In the genomic region with DNA sequence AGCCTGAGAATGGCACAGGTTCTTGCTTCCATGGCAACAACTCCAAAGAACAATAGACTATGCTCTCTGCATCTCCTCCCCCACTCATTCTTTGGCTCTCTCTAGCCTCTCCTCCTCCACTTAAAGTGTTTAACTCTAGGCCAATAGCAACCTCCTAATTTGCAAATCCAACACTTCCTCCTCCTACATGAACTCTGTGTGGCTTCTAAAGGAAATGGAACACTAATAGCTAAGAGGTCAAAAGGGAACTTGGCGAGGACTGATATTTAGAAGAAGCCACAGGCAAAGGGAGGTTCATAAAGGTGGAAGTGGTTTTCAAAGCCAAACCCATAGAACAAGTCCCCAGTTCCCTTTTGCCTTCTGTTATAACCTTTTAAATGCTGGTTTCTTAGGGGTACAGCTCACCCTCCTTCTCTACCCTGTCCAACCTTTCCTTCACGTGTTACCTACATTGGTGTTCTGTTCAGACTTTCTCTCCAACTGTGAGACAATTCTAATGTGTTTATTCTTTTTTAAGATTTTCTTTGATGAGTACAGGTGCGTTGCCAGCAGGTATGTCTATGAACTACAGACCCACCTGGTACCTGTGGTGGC, we compare ENCODE assay signal across 9 mouse cellular contexts. TPM values are rescaled to one million over a fixed set of nuclear protein-coding genes. Genes with fewer than 3 reads are reported as not detected.
DNase-seq lines count a peak whose midpoint lies in the region; ATAC-seq and TF ChIP-seq lines count a peak whose summit lies in the region.
"Had no signal": no experiment of that assay in that cellular context is flagged by ENCODE, and none has a peak within 500 bp of the region (broad histone marks: within the 10 kb centered on the region; RNA-seq: fewer than 3 reads in every experiment).

No protein-coding gene starts in this region.

- no peak for ATAC-seq in liver, embryonic 12.5 days
- no peak for ATAC-seq in liver, embryonic 15.5 days (ENCODE audit: insufficient read depth)
- no peak for ATAC-seq in midbrain, embryonic 14.5 days (ENCODE audit: low FRiP score, low TSS enrichment)
- ATAC-seq in midbrain, embryonic 15.5 days (replicated peaks), result no peak

- no peak overlapping the region for H3K9ac ChIP-seq in liver, embryonic 12.5 days
- H3K9ac ChIP-seq in liver, embryonic 15.5 days, result no peak overlapping the region
- no peak overlapping the region for H3K9ac ChIP-seq in midbrain, embryonic 14.5 days (replicated peaks; ENCODE audit: low read length)
- H3K9ac ChIP-seq in midbrain, embryonic 15.5 days, result no peak overlapping the region
- H3K9ac ChIP-seq: embryonic facial prominence, embryonic 15.5 days had no signal

- TF ChIP-seq CTCF in small intestine, adult 2 months (IDR thresholded peaks at IDR 0.05; ENCODE audit: extremely low read depth, insufficient read length, insufficient replicate concordance, low read depth, low read length), result no peak

- no peaks in the 10 kb centered on the region for H3K27me3 ChIP-seq in liver, embryonic 12.5 days (replicated peaks)
- no peaks in the 10 kb centered on the region for H3K27me3 ChIP-seq in liver, embryonic 15.5 days
- H3K27me3 ChIP-seq in small intestine, adult 2 months (ENCODE audit: control insufficient read depth, insufficient read depth, low read length), result no peaks in the 10 kb centered on the region
- H3K27me3 ChIP-seq in midbrain, embryonic 14.5 days (ENCODE audit: control insufficient read depth, insufficient read depth, low read length), result no peaks in the 10 kb centered on the region
- no peaks in the 10 kb centered on the region for H3K27me3 ChIP-seq in midbrain, embryonic 15.5 days (replicated peaks)
- H3K27me3 ChIP-seq: embryonic facial prominence, embryonic 15.5 days; hindbrain, embryonic 12.5 days had no signal

- no peaks in the 10 kb centered on the region for H3K9me3 ChIP-seq in liver, embryonic 12.5 days (replicated peaks)
- H3K9me3 ChIP-seq in liver, embryonic 15.5 days (replicated peaks), result no peaks in the 10 kb centered on the region
- H3K9me3 ChIP-seq in midbrain, embryonic 14.5 days (ENCODE audit: control insufficient read depth, low read length), result no peaks in the 10 kb centered on the region
- no peaks in the 10 kb centered on the region for H3K9me3 ChIP-seq in midbrain, embryonic 15.5 days
- H3K9me3 ChIP-seq: embryonic facial prominence, embryonic 15.5 days; hindbrain, embryonic 12.5 days had no signal

- H3K4me2 ChIP-seq in liver, embryonic 12.5 days, result no peak overlapping the region
- H3K4me2 ChIP-seq in liver, embryonic 15.5 days, result peak overlapping the region; percentile 7; the same call in 1 of the 2 replicates
- H3K4me2 ChIP-seq in midbrain, embryonic 14.5 days (ENCODE audit: low read length), result no peak overlapping the region
- no peak overlapping the region for H3K4me2 ChIP-seq in midbrain, embryonic 15.5 days
- H3K4me2 ChIP-seq: embryonic facial prominence, embryonic 15.5 days; hindbrain, embryonic 12.5 days had no signal

- WGBS in liver, embryonic 12.5 days (ENCODE audit: insufficient replicate concordance), result 46% methylated on average over 3 of the region's 3 CpGs
- WGBS in liver, embryonic 15.5 days (ENCODE audit: insufficient replicate concordance), result 44% methylated on average over 3 of the region's 3 CpGs
- 46% methylated on average over 3 of the region's 3 CpGs for WGBS in small intestine, adult 2 months
- WGBS in midbrain, embryonic 14.5 days, result 87% methylated on average over 3 of the region's 3 CpGs
- 90% methylated on average over 3 of the region's 3 CpGs for WGBS in midbrain, embryonic 15.5 days

- peak overlapping the region; percentile 43; the same call in 1 of the 2 replicates for H3K27ac ChIP-seq in liver, embryonic 12.5 days
- H3K27ac ChIP-seq in liver, embryonic 15.5 days (replicated peaks), result peak overlapping the region; percentile 33; the same call in 1 of the 2 replicates
- H3K27ac ChIP-seq in small intestine, adult 2 months (ENCODE audit: insufficient read depth, low read depth, low read length), result peak overlapping the region; percentile 17
- H3K27ac ChIP-seq in midbrain, embryonic 14.5 days (replicated peaks; ENCODE audit: low read depth, low read length), result no peak overlapping the region
- no peak overlapping the region for H3K27ac ChIP-seq in midbrain, embryonic 15.5 days
- H3K27ac ChIP-seq: embryonic facial prominence, embryonic 15.5 days had no signal

- peaks cover 10% of the 10 kb centered on the region for H3K36me3 ChIP-seq in liver, embryonic 12.5 days
- H3K36me3 ChIP-seq in liver, embryonic 15.5 days (replicated peaks), result peaks cover 10% of the 10 kb centered on the region; the same call in 1 of the 2 replicates
- H3K36me3 ChIP-seq in small intestine, adult 2 months (ENCODE audit: control insufficient read depth, insufficient read depth, low read length), result peaks cover 6% of the 10 kb centered on the region
- H3K36me3 ChIP-seq in midbrain, embryonic 14.5 days (ENCODE audit: control insufficient read depth, insufficient read depth, low read length), result peaks cover 8% of the 10 kb centered on the region
- H3K36me3 ChIP-seq in midbrain, embryonic 15.5 days (replicated peaks), result no peaks in the 10 kb centered on the region
- H3K36me3 ChIP-seq: embryonic facial prominence, embryonic 15.5 days had no signal

- peaks cover 40% of the 10 kb centered on the region for H3K4me1 ChIP-seq in liver, embryonic 12.5 days
- peaks cover 40% of the 10 kb centered on the region for H3K4me1 ChIP-seq in liver, embryonic 15.5 days (replicated peaks)
- H3K4me1 ChIP-seq in small intestine, adult 2 months (ENCODE audit: control insufficient read depth, insufficient read depth, insufficient read length, low read length), result peaks cover 13% of the 10 kb centered on the region
- H3K4me1 ChIP-seq in midbrain, embryonic 14.5 days (ENCODE audit: control insufficient read depth, insufficient read depth, low read length), result peaks cover 12% of the 10 kb centered on the region
- H3K4me1 ChIP-seq in midbrain, embryonic 15.5 days, result peaks cover 16% of the 10 kb centered on the region

- no peak overlapping the region for H3K4me3 ChIP-seq in liver, embryonic 12.5 days
- H3K4me3 ChIP-seq in liver, embryonic 15.5 days (replicated peaks), result no peak overlapping the region
- no peak overlapping the region for H3K4me3 ChIP-seq in small intestine, adult 2 months (ENCODE audit: low read depth, low read length)
- no peak overlapping the region for H3K4me3 ChIP-seq in midbrain, embryonic 14.5 days (replicated peaks; ENCODE audit: low read depth, low read length)
- no peak overlapping the region for H3K4me3 ChIP-seq in midbrain, embryonic 15.5 days
- H3K4me3 ChIP-seq: embryonic facial prominence, embryonic 15.5 days; hindbrain, embryonic 12.5 days had no signal

- no peak for TF ChIP-seq POLR2A in small intestine, adult 2 months (IDR thresholded peaks at IDR 0.05; ENCODE audit: low read depth, low read length)

- DNase-seq in liver (no peak), ZHBTc4 (ENCODE audit: low read depth, low spot score) (peak; percentile 59)
- no peak for DNase-seq in midbrain, embryonic 14.5 days

RNA-seq across cellular contexts. Expression of a gene that starts 1.4 kb away (rescaled TPM):
- 18.1 and 20.2 TPM in 2 replicates for polyA plus RNA-seq in liver, embryonic 12.5 days (2016; fragmentation: Nextera tagmentation; extraction: Ambion mirVana)
- 12.0 and 12.9 TPM in 2 replicates for polyA plus RNA-seq in liver, embryonic 15.5 days (2015; fragmentation: Nextera tagmentation; extraction: Ambion mirVana)
- 3.1 and 5.0 TPM in 2 replicates for polyA plus RNA-seq in small intestine, adult 2 months (2012; rRNA removed)
- 40.6 and 42.6 TPM in 2 replicates for polyA plus RNA-seq in midbrain, embryonic 14.5 days (2014; fragmentation: Nextera tagmentation; extraction: Ambion mirVana)
- 40.5 and 45.8 TPM in 2 replicates for polyA plus RNA-seq in midbrain, embryonic 15.5 days (2015; fragmentation: Nextera tagmentation; extraction: Ambion mirVana)

RNA-seq across cellular contexts. Expression of a gene that starts 7.0 kb away (rescaled TPM):
- polyA plus RNA-seq in liver, embryonic 12.5 days (2016; fragmentation: Nextera tagmentation; extraction: Ambion mirVana), result 0.44 and 0.74 TPM in 2 replicates
- polyA plus RNA-seq in liver, embryonic 15.5 days (2015; fragmentation: Nextera tagmentation; extraction: Ambion mirVana), result 0.55 and 0.63 TPM in 2 replicates
- polyA plus RNA-seq in small intestine, adult 2 months (2012; rRNA removed), result 0.15 and 0.56 TPM in 2 replicates
- 0.77 and 1.3 TPM in 2 replicates for polyA plus RNA-seq in midbrain, embryonic 14.5 days (2014; fragmentation: Nextera tagmentation; extraction: Ambion mirVana)
- polyA plus RNA-seq in midbrain, embryonic 15.5 days (2015; fragmentation: Nextera tagmentation; extraction: Ambion mirVana), result 1.4 and 1.6 TPM in 2 replicates

Comparison
In these comparisons a context has a peak if more than half of its experiments do, and no peak if none do; other contexts are left out.
1. H3K27ac ChIP-seq: peak in liver, embryonic 12.5 days (single experiment), liver, embryonic 15.5 days (single experiment) and small intestine, adult 2 months (single experiment); none in midbrain, embryonic 14.5 days (single experiment) and midbrain, embryonic 15.5 days (single experiment).